Mouse (Mus musculus): ENCODE measurements around the gene Nabp2.

DNA sequence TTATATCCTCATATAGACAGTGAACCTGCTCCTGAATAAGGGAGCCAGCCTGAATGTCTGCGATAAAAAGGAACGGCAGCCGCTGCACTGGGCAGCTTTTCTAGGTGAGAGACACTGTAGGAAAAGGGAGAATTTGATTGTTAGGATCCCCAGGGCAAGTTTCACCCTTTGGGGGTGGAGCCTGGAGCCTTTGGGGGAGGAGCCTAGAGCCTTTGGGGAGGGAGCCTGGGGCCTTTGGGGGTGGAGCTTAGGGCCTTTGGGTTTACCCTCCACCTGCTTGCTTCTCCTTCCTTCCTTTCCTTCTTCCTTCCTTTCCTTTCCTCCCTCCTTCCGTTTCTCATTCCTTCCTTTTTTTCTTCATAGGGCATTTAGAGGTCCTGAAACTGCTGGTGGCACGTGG, 30.7 kb downstream of the Nabp2 start:
- TF ChIP-seq CTCF (IDR thresholded peaks at IDR 0.05; ENCODE audit: insufficient read depth, low read length), result no peak
- no peak for TF ChIP-seq POLR2A (IDR thresholded peaks at IDR 0.05; ENCODE audit: borderline replicate concordance, extremely low read depth, low read depth, low read length)
